In the genomic region with DNA sequence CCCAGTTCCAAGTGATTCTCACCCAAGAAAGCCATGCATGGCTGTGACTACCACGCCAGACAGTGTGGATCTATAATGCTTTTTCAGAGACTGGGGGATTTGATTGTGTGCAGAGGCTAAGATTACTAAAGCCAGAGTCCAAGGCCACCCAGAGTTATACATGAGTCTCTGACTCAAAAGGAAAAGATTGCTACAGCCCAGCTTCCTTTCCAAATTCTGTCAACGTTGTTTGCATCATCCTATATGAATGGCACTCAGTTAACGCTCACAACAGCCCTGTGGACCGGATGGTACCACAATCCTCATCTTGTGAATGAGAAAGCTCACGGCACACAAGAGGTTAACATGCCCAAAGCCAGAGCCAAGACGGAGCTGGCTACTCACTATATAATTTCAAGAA, we compare ENCODE assay signal across 14 mouse cellular contexts. TPM values are rescaled to one million over a fixed set of nuclear protein-coding genes. Genes with fewer than 3 reads are reported as not detected.
DNase-seq lines count a peak whose midpoint lies in the region; ATAC-seq and TF ChIP-seq lines count a peak whose summit lies in the region.
"Had no signal": no experiment of that assay in that cellular context is flagged by ENCODE, and none has a peak within 500 bp of the region (broad histone marks: within the 10 kb centered on the region; RNA-seq: fewer than 3 reads in every experiment).

No protein-coding gene starts in this region.

- H3K36me3 ChIP-seq in forebrain, postnatal 0 days (ENCODE audit: insufficient read depth) = peaks cover 7% of the 10 kb centered on the region
- peaks cover 96% of the 10 kb centered on the region for H3K36me3 ChIP-seq in forebrain, embryonic 10.5 days (replicated peaks)
- peaks cover under 1% of the 10 kb centered on the region for H3K36me3 ChIP-seq in hindbrain, embryonic 15.5 days
- peaks cover 89% of the 10 kb centered on the region for H3K36me3 ChIP-seq in hindbrain, embryonic 10.5 days
- peaks cover 5% of the 10 kb centered on the region; the same call in 1 of the 2 replicates for H3K36me3 ChIP-seq in intestine, embryonic 16.5 days (ENCODE audit: control insufficient read depth, insufficient read depth, low read length)

- WGBS in forebrain, postnatal 0 days = 71% methylated on average over 6 of the region's 6 CpGs
- 93% methylated on average over 6 of the region's 6 CpGs for WGBS in forebrain, embryonic 10.5 days
- WGBS in hindbrain, embryonic 15.5 days = 78% methylated on average over 6 of the region's 6 CpGs
- WGBS in hindbrain, embryonic 10.5 days = 92% methylated on average over 6 of the region's 6 CpGs
- WGBS in intestine, embryonic 16.5 days = 66% methylated on average over 6 of the region's 6 CpGs

- peaks cover 9% of the 10 kb centered on the region; the same call in 1 of the 2 replicates for H3K4me1 ChIP-seq in forebrain, postnatal 0 days (ENCODE audit: insufficient read depth)
- peaks cover 44% of the 10 kb centered on the region for H3K4me1 ChIP-seq in forebrain, embryonic 10.5 days
- H3K4me1 ChIP-seq in hindbrain, embryonic 15.5 days (replicated peaks) = peaks cover 55% of the 10 kb centered on the region
- peaks cover 49% of the 10 kb centered on the region for H3K4me1 ChIP-seq in hindbrain, embryonic 10.5 days (replicated peaks)
- peaks cover 51% of the 10 kb centered on the region for H3K4me1 ChIP-seq in intestine, embryonic 16.5 days (ENCODE audit: control insufficient read depth, insufficient read depth, low read length)

- H3K4me2 ChIP-seq in forebrain, postnatal 0 days (ENCODE audit: low read depth) = no peak overlapping the region
- H3K4me2 ChIP-seq in hindbrain, embryonic 15.5 days = no peak overlapping the region
- no peak overlapping the region for H3K4me2 ChIP-seq in intestine, embryonic 16.5 days (ENCODE audit: low read depth, low read length)
- H3K4me2 ChIP-seq: hindbrain, embryonic 12.5 days; liver, embryonic 11.5 days had no signal

- ATAC-seq in forebrain, postnatal 0 days = no peak
- ATAC-seq in hindbrain, embryonic 15.5 days (ENCODE audit: low FRiP score, low read depth) = no peak
- no peak for ATAC-seq in intestine, embryonic 16.5 days
- ATAC-seq: activated CD4-positive, CD25-positive, alpha-beta regulatory T cell, adult 4 months had no signal

- H3K9me3 ChIP-seq in forebrain, postnatal 0 days (ENCODE audit: low read length) = no peaks in the 10 kb centered on the region
- no peaks in the 10 kb centered on the region for H3K9me3 ChIP-seq in forebrain, embryonic 10.5 days
- no peaks in the 10 kb centered on the region for H3K9me3 ChIP-seq in hindbrain, embryonic 15.5 days
- H3K9me3 ChIP-seq in hindbrain, embryonic 10.5 days = no peaks in the 10 kb centered on the region
- no peaks in the 10 kb centered on the region for H3K9me3 ChIP-seq in intestine, embryonic 16.5 days (ENCODE audit: control insufficient read depth, low read length)
- H3K9me3 ChIP-seq: hindbrain, embryonic 12.5 days had no signal

- no peaks in the 10 kb centered on the region for H3K27me3 ChIP-seq in forebrain, postnatal 0 days (ENCODE audit: insufficient read depth, low read length)
- H3K27me3 ChIP-seq in forebrain, embryonic 10.5 days (ENCODE audit: poor library complexity, severe bottlenecking) = no peaks in the 10 kb centered on the region
- no peaks in the 10 kb centered on the region for H3K27me3 ChIP-seq in hindbrain, embryonic 15.5 days
- H3K27me3 ChIP-seq in hindbrain, embryonic 10.5 days (ENCODE audit: insufficient read depth, poor library complexity, severe bottlenecking) = no peaks in the 10 kb centered on the region
- H3K27me3 ChIP-seq in intestine, embryonic 16.5 days (replicated peaks; ENCODE audit: control insufficient read depth, insufficient read depth, low read length) = no peaks in the 10 kb centered on the region
- H3K27me3 ChIP-seq: hindbrain, embryonic 12.5 days had no signal

- TF ChIP-seq CTCF in forebrain, postnatal 0 days (IDR thresholded peaks at IDR 0.05; ENCODE audit: low read depth) = no peak

- H3K4me3 ChIP-seq in forebrain, postnatal 0 days (ENCODE audit: low read depth, low read length) = no peak overlapping the region
- H3K4me3 ChIP-seq in forebrain, embryonic 10.5 days = no peak overlapping the region
- no peak overlapping the region for H3K4me3 ChIP-seq in hindbrain, embryonic 15.5 days
- no peak overlapping the region for H3K4me3 ChIP-seq in hindbrain, embryonic 10.5 days
- H3K4me3 ChIP-seq in intestine, embryonic 16.5 days (ENCODE audit: low read length) = no peak overlapping the region
- H3K4me3 ChIP-seq: hindbrain, embryonic 12.5 days had no signal

- no peak for DNase-seq in forebrain, postnatal 0 days
- no peak for DNase-seq in forebrain, embryonic 10.5 days (ENCODE audit: extremely low spot score, low spot score)
- DNase-seq in hindbrain, embryonic 10.5 days (ENCODE audit: low spot score) = no peak
- DNase-seq in 3T3-L1 (ENCODE audit: low read depth, low spot score) = peak; percentile 18
- no peak for DNase-seq in gastrocnemius, adult 18-20 months (ENCODE audit: low spot score)
- DNase-seq in urinary bladder, postnatal 10 days (ENCODE audit: low spot score) = no peak
- DNase-seq: cerebellum, adult 9-11 months; kidney, postnatal 10 days had no signal

- H3K27ac ChIP-seq in forebrain, postnatal 0 days (ENCODE audit: low read depth, low read length) = peak overlapping the region; percentile 64
- no peak overlapping the region for H3K27ac ChIP-seq in forebrain, embryonic 10.5 days
- H3K27ac ChIP-seq in hindbrain, embryonic 15.5 days (replicated peaks) = peak overlapping the region; percentile 40
- H3K27ac ChIP-seq in hindbrain, embryonic 10.5 days = no peak overlapping the region
- H3K27ac ChIP-seq in intestine, embryonic 16.5 days (ENCODE audit: low read length) = peak overlapping the region; percentile 52
- H3K27ac ChIP-seq: macrophage had no signal

- H3K9ac ChIP-seq in forebrain, postnatal 0 days = no peak overlapping the region
- no peak overlapping the region for H3K9ac ChIP-seq in hindbrain, embryonic 15.5 days
- no peak overlapping the region for H3K9ac ChIP-seq in intestine, embryonic 16.5 days (ENCODE audit: low read depth, low read length)
- H3K9ac ChIP-seq: hindbrain, embryonic 12.5 days had no signal

RNA-seq across cellular contexts. Expression of gene Zmynd8, which starts 48.0 kb away (rescaled TPM):
- 51.4 and 63.5 TPM in 2 replicates for total RNA-seq in forebrain, postnatal 0 days (2014; rRNA removed)
- polyA plus RNA-seq in forebrain, postnatal 0 days (2015; fragmentation: Nextera tagmentation; extraction: Ambion mirVana) = 37.7 and 45.7 TPM in 2 replicates
- polyA plus RNA-seq in forebrain, embryonic 10.5 days (2016; fragmentation: Nextera tagmentation; extraction: Ambion mirVana) = 60.2 and 64.4 TPM in 2 replicates
- polyA plus RNA-seq in hindbrain, embryonic 15.5 days (2015; fragmentation: Nextera tagmentation; extraction: Ambion mirVana) = 71.8 and 79.2 TPM in 2 replicates
- polyA plus RNA-seq in hindbrain, embryonic 10.5 days (2016; fragmentation: Nextera tagmentation; extraction: Ambion mirVana) = 60.0 and 65.2 TPM in 2 replicates
- 57.3 and 61.6 TPM in 2 replicates for polyA plus RNA-seq in intestine, embryonic 16.5 days (2015; fragmentation: Nextera tagmentation; extraction: Ambion mirVana)
- 10 to 100 TPM; 16.4 to 17.2 TPM for total RNA-seq in gastrocnemius, adult 18-20 months (2021)

Comparison
In these comparisons a context has a peak if more than half of its experiments do, and no peak if none do; other contexts are left out.
1. H3K27ac ChIP-seq: peak in forebrain, postnatal 0 days (single experiment), hindbrain, embryonic 15.5 days (single experiment) and intestine, embryonic 16.5 days (single experiment); none in forebrain, embryonic 10.5 days (single experiment) and hindbrain, embryonic 10.5 days (single experiment).